Mouse (Mus musculus): ENCODE measurements around the gene Pde6d.

Pde6d gene

DNA sequence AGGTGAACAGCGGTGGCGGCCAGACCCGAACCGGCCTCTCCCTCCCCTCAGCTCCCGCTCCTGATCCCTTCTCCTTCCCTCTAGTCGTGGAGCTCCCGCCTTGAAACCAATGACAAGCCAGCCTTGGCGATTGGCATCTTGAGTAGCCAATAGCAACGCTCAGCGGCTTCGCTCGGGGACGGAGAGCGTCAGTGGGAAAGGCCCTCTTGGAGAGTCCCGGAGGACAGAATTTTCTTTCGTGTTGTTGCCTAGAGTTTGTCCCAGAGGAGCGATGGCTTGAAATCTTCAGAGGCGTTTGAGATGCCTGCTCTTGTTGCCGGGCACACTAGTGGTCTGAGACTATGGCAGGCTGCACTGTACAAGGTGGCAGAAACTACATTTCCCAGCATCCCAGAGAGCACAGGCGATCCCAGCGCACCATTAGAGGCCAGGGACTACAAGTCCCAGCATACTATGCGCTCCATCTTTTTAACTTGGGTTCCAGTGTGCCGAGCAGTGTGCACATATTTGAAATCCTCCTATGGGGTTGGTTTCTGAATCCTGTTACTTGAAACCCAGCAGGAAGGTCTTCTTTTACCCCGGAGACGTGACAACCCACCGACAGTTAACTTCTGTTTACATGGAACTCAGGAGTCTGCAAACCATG is at the start of gene Pde6d, which contains the start of gene Cops7b:
Pde6d (minus strand) TSS at position 179 of the 646 bp plus-strand sequence.
Cops7b (plus strand) TSS at position 454 of the 646 bp plus-strand sequence.
- DNase-seq (ENCODE audit: low spot score), result peak; percentile 97

DNA sequence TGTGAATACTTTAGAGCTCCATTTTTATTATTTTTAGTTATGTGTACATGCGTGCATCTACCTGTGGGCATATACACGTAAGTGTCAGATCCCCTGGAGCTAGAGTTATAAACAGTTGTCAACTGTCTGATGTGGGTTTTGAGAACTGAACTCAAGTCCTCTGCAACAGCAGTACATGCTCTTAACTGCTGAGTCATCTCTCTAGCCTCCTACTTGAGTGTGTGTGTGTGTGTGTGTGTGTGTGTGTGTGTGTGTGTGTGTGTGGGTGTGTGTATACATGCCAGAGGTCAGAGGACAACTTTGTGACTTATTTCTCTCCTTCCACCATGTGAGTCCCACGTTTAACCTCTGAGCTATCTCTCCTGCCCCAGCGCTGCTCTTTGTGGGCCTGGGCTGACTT is 48.1 kb upstream of the Pde6d start:
- DNase-seq (ENCODE audit: low spot score), result no peak

DNA sequence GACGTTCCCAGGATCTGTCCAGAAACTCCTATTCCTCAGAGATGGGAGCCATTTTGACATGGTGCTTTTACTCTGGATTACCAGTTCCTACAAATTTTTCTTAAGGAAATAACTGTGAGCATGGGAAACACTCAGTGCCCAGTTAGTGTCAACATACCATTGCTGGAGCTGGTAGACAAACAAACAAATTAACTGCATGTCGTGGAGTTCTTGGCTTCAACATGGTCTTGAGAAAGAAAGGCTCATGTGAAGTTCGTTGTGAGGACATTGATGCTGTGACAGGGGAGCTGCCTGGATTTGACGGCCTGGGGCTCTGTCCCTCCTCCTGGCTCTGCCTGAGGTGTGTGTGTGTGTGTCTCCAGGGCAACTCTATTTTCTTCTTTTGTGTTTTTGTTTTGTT is 47.5 kb upstream of the Pde6d start:
- no peak for DNase-seq (ENCODE audit: low spot score)

DNA sequence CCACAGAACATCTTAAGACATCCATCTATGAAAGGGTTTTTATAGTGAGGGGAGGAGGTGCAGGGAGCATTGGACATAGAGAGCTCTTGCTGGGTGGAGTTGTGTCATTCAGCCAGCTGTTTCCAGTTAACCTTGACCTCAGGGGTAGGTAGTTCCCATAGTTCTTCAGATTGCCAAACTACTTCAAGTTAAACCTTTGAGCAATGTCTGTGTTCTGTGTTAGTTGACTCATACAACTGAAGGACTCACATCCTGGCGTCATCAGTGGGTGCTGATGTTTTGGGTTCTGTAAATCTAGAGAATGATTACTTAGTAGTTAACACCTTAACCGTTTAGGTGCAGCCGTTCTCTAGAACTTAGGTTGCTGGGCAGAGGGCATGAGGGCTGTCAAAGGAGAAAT is 45.8 kb upstream of the Pde6d start:
- DNase-seq (ENCODE audit: low spot score), result no peak

DNA sequence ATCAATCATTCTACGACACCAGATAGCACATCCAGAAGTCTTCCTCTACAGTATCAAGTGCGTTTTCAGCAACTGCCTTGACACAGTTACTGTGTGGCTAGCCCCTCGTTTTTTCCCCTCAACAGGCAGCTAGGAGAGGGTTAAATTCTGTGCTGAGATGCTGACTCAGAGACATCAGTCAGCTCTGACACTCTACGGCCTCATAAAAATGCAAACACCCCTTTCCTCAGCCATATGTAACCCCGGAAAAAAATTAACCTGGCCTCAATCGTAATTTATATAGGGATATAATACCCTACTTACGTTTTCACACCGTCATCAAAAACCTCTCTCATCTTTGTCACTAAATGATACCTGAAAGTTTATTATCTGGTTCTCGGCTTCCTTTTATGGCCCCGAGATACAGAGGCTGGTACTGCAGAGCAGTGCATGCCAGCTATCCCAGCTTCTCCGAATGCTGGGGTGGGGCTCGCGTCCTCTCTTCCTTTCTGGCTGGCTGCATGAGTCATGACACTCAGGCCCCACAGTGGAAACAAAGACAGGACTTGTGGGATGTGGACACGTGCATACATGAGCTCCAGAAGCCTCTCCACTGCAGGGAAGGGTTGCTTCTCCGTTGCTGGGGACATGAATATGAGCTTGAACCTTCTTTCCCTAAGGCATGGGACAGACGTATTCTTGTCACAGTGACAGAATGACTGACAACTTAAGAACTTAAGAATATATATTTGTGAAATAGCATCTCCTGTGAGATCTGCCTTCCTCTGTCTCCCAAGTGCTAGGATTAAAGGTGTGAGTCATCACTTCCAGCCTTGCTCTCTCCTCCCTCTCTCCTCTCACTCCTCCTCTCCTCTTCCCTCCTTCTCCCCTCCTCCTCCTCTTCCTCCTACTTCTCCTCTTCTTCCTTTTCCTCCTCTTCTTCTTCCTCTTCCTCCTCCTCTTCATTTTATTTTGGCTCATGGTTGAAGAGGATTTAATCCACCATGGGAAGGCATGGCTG is 40.9 kb upstream of the Pde6d start:
- DNase-seq (ENCODE audit: low spot score), result peak; percentile 11

DNA sequence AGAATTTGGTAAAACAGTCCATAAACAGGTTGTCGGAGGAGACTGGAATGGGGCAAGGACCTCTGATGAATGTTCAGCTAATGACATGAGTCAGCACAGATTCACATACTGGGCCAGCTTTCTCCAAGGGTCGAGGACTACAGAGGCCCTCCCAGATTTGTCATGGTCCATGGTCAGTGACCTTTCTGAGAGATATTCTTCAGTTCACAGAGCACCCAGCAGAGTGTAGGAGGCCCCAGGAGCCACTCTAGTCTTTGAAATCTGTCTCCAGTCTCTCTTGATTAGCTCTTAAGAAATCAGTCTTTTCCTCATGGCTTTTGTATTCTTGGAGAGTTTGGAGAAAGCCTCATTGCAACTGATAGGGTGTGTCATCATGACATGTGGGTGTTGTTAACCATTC is 39.9 kb upstream of the Pde6d start:
- DNase-seq (ENCODE audit: low spot score), result no peak

DNA sequence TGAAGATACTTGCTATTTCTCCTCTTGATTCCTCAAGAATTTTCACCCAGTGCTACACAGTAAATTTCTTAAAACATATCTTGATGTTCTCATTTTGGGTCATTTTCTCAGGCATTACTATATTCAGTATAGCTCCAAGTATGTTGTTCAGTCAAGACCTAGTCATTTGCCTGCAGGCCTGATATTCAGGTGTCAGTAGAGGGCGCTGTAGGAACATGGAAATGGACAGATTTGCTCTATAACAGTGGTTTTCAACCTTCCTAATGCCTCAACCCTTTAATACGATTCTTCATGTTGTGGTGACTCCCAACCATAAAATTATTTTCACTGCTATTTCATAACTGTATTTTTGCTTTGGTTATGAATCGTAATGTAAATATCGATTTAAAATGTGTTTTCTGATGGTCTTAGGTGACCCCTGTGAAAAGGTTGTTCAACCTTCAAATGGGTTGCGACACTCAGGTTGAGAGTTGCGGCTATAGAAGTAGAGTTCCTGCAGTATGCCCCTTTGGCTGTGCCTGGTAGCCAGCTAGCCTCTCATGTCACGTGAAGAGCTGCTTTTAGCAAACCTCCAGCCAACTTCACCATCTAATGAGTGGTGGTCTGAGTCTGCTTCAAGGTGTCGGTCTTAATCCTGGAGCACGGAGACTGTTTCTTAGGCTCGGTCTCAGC is 36.2 kb upstream of the Pde6d start:
- DNase-seq (ENCODE audit: low spot score), result peak; percentile 87

DNA sequence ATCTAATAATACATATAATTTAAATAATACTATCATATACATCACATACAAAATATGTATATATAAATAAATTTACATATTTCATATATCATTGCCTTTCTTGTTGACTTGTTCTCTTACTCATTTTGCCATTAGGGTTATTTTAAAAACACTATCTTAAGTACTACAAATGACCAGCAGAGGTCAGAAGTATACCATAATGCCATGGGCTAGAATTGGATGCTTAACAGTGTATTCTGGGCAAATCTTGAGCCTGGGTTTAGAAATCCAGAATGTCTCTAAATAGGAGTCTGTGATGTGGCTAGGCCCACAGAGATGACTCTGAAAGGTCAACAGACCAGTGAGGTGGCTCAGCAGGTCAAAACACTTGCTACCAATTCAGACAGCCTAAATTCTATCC is 31.8 kb upstream of the Pde6d start:
- no peak for DNase-seq (ENCODE audit: low spot score)

DNA sequence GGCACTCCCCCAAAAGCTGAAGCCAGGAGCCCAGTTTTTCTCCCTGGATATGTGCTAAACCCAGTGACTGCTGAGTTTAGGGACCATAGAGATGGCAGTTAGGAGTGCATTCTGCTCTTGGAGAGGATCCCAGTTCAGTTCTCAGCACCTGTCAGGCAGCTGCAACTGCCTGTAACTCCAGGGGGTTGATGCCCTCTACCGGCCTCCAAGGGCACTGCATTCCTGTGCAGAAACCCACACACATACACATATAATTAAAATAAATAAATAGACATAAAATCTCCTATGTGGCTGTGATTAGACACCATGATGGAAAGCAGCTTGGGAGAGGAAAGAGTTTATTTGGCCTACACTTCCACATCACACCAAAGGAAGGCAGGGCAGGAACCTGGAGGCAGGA is 29.7 kb upstream of the Pde6d start:
- no peak for DNase-seq (ENCODE audit: low spot score)

DNA sequence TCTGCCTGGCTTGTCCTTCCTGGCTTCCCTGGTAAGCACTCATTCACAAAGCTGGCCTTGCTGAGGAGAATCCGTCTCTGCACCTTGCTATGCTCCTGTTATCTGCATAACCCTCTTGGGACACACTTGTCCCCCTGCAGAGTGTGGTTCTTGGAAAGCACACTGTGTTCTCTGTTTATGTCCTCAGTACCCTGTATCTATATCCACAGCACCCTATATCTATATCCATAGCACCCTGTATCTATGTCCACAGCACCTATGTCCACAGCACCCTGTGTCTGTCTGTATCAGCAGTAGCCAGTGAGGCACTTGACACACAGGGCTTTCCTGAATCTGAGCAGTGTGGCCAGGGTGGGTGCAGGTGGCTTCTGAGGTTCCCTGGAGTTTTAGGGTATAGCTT is 28.5 kb upstream of the Pde6d start:
- no peak for DNase-seq (ENCODE audit: low spot score)

DNA sequence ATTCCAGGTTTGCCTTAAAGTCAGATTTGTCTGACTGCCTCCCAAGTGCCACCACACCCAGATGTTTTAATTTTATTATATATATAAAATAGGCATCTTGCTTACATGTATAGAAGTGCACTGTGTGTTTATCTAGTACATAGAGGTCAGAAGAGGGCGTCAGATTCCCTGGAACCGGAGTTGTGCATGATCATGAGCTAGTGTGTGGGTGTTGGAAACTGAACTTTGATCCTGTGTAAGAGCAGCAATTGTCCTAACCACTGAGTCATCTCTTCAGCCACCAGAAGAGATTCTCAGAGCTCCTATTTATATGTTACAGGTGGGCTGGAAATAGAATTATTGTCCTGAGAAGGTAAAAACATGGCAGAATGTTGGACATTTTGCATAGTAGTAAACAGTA is 17.7 kb upstream of the Pde6d start:
- DNase-seq (ENCODE audit: low spot score), result no peak

DNA sequence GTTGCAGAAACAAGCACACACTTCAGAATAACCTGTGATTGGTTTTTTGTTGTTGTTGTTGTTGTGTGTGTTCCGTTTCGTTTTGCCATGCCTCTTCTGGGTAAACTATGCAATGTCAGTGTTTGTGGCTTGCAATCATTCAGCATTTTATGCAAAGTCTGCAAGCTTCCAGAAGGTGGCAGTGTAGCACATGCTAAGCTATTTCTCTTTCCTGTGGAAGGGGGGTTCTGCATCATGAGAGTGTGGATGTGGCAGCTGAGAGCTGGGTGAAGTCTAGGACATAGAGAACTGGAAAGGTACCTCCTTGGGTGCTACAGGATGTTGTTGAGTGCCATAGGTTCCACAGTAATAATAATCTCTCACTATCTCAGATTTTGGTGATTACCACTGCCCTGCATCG is 16.1 kb upstream of the Pde6d start:
- peak; percentile 21 for DNase-seq (ENCODE audit: low spot score)

DNA sequence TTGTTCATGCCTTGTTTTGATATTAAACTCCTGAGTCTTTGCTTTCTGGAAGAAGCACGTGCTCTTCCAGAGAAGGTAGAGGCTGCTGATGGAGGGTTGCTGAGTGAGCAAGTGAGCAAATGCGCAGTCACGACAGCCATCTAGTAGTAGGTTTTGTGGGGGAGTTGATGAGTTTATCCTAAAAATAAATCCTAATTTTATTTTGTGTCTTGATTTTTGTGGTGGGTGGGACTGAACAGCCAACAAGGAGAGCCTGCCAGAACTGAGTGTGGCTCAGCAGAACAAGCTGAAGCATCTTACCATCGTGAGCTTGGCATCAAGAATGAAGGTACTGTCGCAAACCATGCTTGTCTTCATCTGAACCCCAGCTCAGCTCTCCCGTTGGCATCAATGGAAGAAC is 14.1 kb upstream of the Pde6d start:
- no peak for DNase-seq (ENCODE audit: low spot score)

DNA sequence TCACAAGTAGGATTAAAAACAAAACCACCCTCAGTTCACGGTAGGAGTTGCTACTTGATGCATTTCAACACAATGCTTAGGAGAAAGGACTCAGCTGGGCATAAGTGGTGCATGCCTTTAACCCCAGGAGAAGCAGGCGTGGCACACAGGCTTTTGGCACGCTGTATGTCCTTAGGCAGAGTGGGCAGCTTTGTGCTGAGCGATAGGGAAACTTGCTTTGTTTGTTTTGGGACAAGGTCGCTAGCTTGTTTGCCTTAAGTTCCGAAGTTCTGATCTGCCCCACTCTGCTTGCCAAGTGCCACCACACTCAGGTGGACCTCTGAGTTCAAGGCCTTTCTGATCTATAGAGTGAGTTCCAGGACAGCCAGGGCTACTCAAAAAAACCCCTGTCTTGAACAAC is 12.9 kb upstream of the Pde6d start:
- no peak for DNase-seq (ENCODE audit: low spot score)

DNA sequence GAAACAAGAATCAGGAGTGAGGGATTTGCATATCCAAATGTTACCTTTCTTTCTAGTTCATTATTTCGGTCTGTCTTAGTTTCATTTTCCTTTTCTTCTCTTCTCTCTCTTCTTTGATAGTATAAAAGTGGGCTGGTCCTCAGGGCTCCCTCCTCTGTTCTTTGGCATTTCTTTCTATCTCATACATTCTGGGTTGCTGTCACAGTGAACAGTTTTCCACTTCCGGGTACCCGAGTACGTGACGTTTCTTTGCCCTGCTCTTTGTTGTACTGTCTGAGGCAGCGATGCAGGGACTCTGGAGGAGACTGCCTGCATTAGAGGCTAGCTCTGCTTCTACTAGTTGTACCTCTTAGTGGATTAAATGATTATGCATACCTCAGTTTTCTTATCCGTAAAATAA is 12.1 kb upstream of the Pde6d start:
- no peak for DNase-seq (ENCODE audit: low spot score)

DNA sequence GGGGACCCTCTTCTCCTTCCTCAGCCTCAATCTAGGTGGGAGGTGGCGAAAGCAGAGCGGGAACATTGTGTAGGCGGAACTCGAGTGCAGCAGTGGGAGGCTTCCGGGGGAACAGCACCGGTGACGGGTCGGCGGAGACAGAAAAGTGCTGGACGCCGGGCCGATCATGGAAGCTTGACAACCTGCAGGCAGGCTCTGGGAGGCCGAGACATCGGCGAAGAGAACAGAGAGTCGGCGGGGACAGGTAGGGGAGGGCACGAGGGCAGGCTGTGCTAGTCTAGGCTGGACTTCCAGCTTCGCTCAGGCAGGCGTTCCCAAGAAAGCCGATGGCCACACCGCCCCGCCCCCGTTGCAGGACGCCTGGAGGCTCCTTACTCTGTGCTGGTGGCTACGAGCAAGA is 4.6 kb upstream of the Pde6d start:
- DNase-seq (ENCODE audit: low spot score), result peak; percentile 78

DNA sequence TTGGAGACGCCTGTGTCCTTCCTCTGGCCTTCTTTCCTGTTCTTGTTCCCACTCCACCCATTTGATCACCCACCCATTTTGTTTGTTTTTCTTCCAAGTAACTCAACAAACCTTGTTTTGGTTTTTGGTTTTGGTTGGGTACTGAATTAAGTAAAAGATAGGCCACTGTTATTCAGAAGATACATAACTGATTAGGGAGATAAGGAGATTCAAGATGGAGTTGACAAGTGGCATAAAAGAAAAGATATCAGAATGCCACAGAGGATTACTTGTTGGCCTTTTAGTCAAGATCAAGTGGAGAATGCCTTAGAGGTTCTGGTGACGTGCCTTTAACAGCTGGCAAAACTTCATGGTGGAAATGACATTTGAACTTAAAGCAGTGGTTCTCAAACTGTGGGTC is 1.3 kb upstream of the Pde6d start:
- no peak for DNase-seq (ENCODE audit: low spot score)

DNA sequence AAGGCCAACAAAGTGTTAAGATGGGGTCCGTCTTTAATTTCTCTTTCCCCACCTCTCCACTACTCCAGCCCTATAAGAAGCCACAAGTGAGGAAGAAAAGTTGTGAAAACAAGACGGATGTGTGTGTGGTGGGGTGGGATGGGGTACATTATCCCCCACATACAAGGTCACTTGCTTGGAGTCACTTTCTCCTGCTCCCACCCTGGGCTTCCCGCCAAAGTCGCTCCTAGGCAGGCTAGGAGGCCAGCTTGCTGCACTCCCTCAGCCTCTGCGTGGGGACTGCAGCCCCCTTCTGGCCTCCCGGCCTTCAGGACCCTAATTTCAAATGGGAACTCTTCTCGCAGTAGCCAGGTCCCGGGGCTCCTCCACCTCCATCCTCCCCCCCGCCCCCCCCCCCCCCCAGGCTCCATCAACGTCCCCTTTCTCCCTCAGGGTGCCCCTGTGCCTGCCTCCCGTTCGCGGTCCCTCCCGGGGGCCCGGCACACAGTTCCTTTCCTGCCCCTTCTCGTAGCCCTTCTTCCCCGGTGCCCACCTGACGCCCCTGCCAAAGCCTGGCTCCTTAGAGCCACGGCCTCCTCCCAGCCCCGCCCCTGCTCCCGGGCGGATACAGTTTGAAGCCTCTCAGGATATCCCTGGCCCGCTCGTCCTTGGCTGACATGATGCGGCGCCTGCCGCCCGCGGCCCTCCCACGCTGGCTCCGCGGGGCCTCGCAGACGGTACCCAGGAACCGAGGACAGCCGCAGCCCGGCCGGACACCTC is 558 bp downstream of the Pde6d start:
- no peak for DNase-seq (ENCODE audit: low spot score)

DNA sequence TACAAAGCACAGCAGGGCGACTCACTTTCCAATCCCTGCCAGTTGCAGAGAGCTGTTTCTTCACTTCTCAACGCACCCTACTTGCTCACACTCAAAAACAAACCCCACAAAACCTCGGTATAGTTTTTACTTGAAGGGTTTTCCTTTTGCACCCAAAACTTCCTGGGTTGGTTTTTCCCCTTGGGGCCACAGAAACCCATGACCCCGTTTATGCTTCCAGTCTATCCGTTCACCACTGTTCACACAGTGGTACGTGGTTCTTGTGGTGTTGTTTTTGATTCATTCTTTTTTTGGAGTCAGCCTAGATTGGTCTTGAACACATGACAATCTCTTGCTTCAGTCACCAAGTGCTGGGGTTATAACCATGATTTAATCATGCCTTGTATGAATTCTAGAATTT is 2.0 kb downstream of the Pde6d start:
- DNase-seq (ENCODE audit: low spot score), result no peak

DNA sequence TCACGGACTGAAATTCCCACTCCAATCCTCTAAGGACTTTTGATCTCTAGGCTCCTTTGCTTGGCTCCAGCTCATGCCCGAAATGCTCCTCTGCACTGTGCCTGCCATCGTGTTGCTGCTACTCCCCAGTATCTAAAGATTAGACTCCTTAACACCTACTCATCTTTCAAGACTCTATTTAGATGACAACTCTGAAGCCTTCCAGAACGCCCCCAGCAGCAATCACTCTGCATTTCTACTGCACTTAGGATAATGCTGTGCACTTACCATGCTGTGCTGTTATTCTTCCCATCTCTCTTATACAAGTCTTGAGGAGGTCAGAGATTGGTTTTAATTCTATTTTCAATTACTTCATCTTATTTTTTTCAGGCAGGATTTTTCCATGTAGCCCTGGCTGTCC is 10.5 kb downstream of the Pde6d start:
- no peak for DNase-seq (ENCODE audit: low spot score)

DNA sequence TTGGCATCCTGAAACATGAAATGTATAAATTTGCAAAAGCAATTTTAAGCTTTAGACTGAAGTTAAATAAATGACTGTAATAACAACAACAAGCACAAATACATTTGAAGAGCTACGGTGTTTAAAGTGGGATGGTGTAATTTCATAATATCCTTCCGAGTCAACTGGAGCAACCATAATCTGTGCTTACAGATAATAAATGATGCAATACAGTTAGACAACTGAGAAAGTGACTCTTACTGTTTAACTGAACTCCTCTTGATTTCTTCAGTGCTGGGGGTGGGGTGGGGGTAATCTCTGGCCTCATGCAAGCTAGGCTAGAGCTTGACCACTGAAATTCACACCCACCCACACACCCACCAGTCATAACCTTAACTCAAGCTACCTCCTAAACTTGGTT is 11.0 kb downstream of the Pde6d start:
- no peak for DNase-seq (ENCODE audit: low spot score)

DNA sequence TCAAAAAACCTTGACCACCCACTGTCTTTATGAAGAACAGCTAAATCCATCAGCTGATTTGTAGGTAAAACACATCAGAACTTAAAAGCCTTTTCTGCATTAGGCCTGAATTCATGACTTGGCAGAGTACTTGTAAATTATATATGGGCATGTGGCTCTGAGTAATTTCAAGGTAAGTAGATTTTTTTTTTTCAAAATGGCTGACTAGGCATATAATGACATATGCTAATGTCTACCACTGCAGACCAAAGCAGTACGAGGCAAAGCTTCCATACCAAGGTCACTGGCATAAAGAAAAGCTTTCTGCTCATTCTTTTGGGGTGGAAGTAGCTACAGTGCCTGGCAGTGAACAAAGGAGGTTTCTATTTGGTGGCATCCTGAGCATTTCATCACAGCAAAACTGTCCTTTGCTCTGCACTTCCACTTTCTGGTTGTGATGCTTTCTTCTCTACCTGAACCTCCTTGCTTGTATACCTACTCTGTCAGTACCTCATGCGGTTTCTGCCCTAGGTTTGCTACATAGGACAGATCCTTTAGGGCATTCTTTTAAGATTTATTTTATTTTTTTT is 13.1 kb downstream of the Pde6d start:
- no peak for DNase-seq (ENCODE audit: low spot score)
